Mouse (Mus musculus) midbrain, embryonic 15.5 days (tissue): ENCODE data around the gene Efcc1. TPM values are rescaled to one million over a fixed set of nuclear protein-coding genes. Genes with fewer than 3 reads are reported as not detected.

Experiments used
- ATAC-seq: fragments of 200-750 bp; cut with Nextera tagmentation; replicated peaks from 2 replicates; pipeline ENCODE4 v1.8.0; 2017; ENCODE audit warnings: moderate TSS enrichment
- H3K27ac ChIP-seq: fragments of 300-500 bp; sonication (generic); 2 replicates; pipeline ENCODE4 v1.5.1; 2015; ENCODE audit warnings: mild to moderate bottlenecking, inconsistent platforms
- H3K27me3 ChIP-seq: fragments of 300-500 bp; sonication (generic); replicated peaks from 2 replicates; pipeline ENCODE4 v1.6.1; 2015; ENCODE audit warnings: inconsistent platforms
- H3K36me3 ChIP-seq: fragments of 300-500 bp; sonication (generic); replicated peaks from 2 replicates; pipeline ENCODE4 v1.6.1; 2015; ENCODE audit warnings: inconsistent platforms
- H3K4me1 ChIP-seq: fragments of 300-500 bp; sonication (generic); 2 replicates; pipeline ENCODE4 v1.6.1; 2015; ENCODE audit warnings: inconsistent platforms
- H3K4me2 ChIP-seq: fragments of 300-500 bp; sonication (generic); 2 replicates; pipeline ENCODE4 v1.6.1; 2015; ENCODE audit warnings: inconsistent platforms, mild to moderate bottlenecking, moderate library complexity
- H3K4me3 ChIP-seq: fragments of 300-500 bp; sonication (generic); 2 replicates; pipeline ENCODE4 v1.5.1; 2015; ENCODE audit warnings: mild to moderate bottlenecking, inconsistent platforms
- H3K9ac ChIP-seq: fragments of 300-500 bp; sonication (generic); 2 replicates; pipeline ENCODE4 v1.6.1; 2015; ENCODE audit warnings: mild to moderate bottlenecking, inconsistent platforms
- H3K9me3 ChIP-seq: fragments of 300-500 bp; sonication (generic); 2 replicates; pipeline ENCODE4 v1.6.1; 2016; ENCODE audit warnings: inconsistent platforms
- WGBS: fragments of 180-500 bp; shearing (Covaris S2); methylation state at CpG from one replicate; pipeline ENCODE4 v1.1.7; 2015; ENCODE audit warnings: mixed read lengths; 5-methylcytosine and 5-hydroxymethylcytosine counted together
- polyA plus RNA-seq: library from polyadenylated mRNA; unstranded; fragments of >200 nt; fragmentation: Nextera tagmentation; extraction: Ambion mirVana; gene quantifications from 2 replicates; pipeline ENCODE4 v1.2.1, GENCODE M21; 2015

Efcc1 gene
- polyA plus RNA-seq: 5.4 and 6.7 TPM in 2 replicates

GRCm38 (mm10) chr6:87730591-87731462 lies at the start of gene Efcc1:
Efcc1 (plus strand) TSS chr6:87730869.
- Histone ChIP-seq H3K27me3 (peaks cover 28% of the 10 kb centered on the region), H3K9ac (peak within 1 kb of the TSS; percentile 64), H3K4me3 (peak within 1 kb of the TSS; percentile 62), H3K4me2 (peak within 1 kb of the TSS; percentile 91), H3K9me3 (no peaks in the 10 kb centered on the region), H3K4me1 (peaks cover 28% of the 10 kb centered on the region), H3K27ac (peak within 1 kb of the TSS; percentile 77), H3K36me3 (no peaks in the 10 kb centered on the region)
- peak; percentile 77 for ATAC-seq
- WGBS: under 1% methylated on average over 87 of the region's 90 CpGs

GRCm38 (mm10) chr6:87695947-87696346 lies 34.7 kb upstream of the Efcc1 start:
- Histone ChIP-seq H3K9me3 (no peaks in the 10 kb centered on the region), H3K9ac (no peak overlapping the region), H3K4me2 (no peak overlapping the region), H3K36me3 (no peaks in the 10 kb centered on the region), H3K27me3 (no peaks in the 10 kb centered on the region), H3K4me1 (no peaks in the 10 kb centered on the region), H3K27ac (no peak overlapping the region), H3K4me3 (no peak overlapping the region)
- WGBS: 88% methylated on average over 3 of the region's 3 CpGs
- no peak for ATAC-seq

GRCm38 (mm10) chr6:87696544-87696943 lies 34.1 kb upstream of the Efcc1 start:
- Histone ChIP-seq H3K27me3 (no peaks in the 10 kb centered on the region), H3K4me1 (no peaks in the 10 kb centered on the region), H3K36me3 (no peaks in the 10 kb centered on the region), H3K9ac (no peak overlapping the region), H3K4me3 (no peak overlapping the region), H3K4me2 (no peak overlapping the region), H3K9me3 (no peaks in the 10 kb centered on the region), H3K27ac (no peak overlapping the region)
- ATAC-seq: no peak
- WGBS: 85% methylated on average over 4 of the region's 4 CpGs

- H3K27me3 ChIP-seq: no peaks in the 10 kb centered on the region
- WGBS: 44% methylated on average over 3 of the region's 3 CpGs
- H3K27ac ChIP-seq: no peak overlapping the region
- H3K9ac ChIP-seq: no peak overlapping the region
- no peak overlapping the region for H3K4me3 ChIP-seq
- ATAC-seq: no peak
- H3K4me1 ChIP-seq: no peaks in the 10 kb centered on the region
- no peaks in the 10 kb centered on the region for H3K36me3 ChIP-seq
- no peaks in the 10 kb centered on the region for H3K9me3 ChIP-seq
- H3K4me2 ChIP-seq: no peak overlapping the region
Observed at GRCm38 (mm10) chr6:87706246-87706645, 24.4 kb upstream of the Efcc1 start.

- Histone ChIP-seq H3K36me3 (no peaks in the 10 kb centered on the region), H3K4me3 (no peak overlapping the region), H3K4me2 (no peak overlapping the region), H3K27ac (no peak overlapping the region), H3K4me1 (no peaks in the 10 kb centered on the region), H3K9ac (no peak overlapping the region), H3K27me3 (no peaks in the 10 kb centered on the region), H3K9me3 (no peaks in the 10 kb centered on the region)
- 86% methylated on average over 4 of the region's 4 CpGs for WGBS
- no peak for ATAC-seq
Observed at GRCm38 (mm10) chr6:87712311-87712710, 18.4 kb upstream of the Efcc1 start.

- 82% methylated on average over 4 of the region's 4 CpGs for WGBS
- H3K4me3 ChIP-seq: no peak overlapping the region
- H3K9ac ChIP-seq: no peak overlapping the region
- H3K27ac ChIP-seq: no peak overlapping the region
- H3K4me2 ChIP-seq: no peak overlapping the region
- no peaks in the 10 kb centered on the region for H3K9me3 ChIP-seq
- H3K4me1 ChIP-seq: no peaks in the 10 kb centered on the region
- ATAC-seq: no peak
- no peaks in the 10 kb centered on the region for H3K27me3 ChIP-seq
- no peaks in the 10 kb centered on the region for H3K36me3 ChIP-seq
Observed at GRCm38 (mm10) chr6:87714091-87714490, 16.6 kb upstream of the Efcc1 start.

- Histone ChIP-seq H3K36me3 (no peaks in the 10 kb centered on the region), H3K9ac (no peak overlapping the region), H3K27ac (no peak overlapping the region), H3K4me1 (peaks cover 5% of the 10 kb centered on the region; the same call in 1 of the 2 replicates), H3K9me3 (no peaks in the 10 kb centered on the region), H3K27me3 (0 out of 2 replicates have a peak, but pooled peaks cover 4% of the 10 kb centered on the region), H3K4me2 (no peak overlapping the region), H3K4me3 (no peak overlapping the region)
- 3% methylated on average over 13 of the region's 13 CpGs for WGBS
- peak; percentile 82 for ATAC-seq
Observed at GRCm38 (mm10) chr6:87722631-87723030, 8.0 kb upstream of the Efcc1 start.

- Histone ChIP-seq H3K4me1 (peaks cover 11% of the 10 kb centered on the region), H3K4me3 (no peak overlapping the region), H3K27me3 (0 out of 2 replicates have a peak, but pooled peaks cover 11% of the 10 kb centered on the region), H3K9ac (no peak overlapping the region), H3K27ac (no peak overlapping the region), H3K36me3 (no peaks in the 10 kb centered on the region), H3K4me2 (no peak overlapping the region), H3K9me3 (no peaks in the 10 kb centered on the region)
- ATAC-seq: no peak
- 58% methylated on average over 7 of the region's 7 CpGs for WGBS
Observed at GRCm38 (mm10) chr6:87725267-87725912, 5.3 kb upstream of the Efcc1 start.

GRCm38 (mm10) chr6:87728102-87728501 lies 2.6 kb upstream of the Efcc1 start:
- Histone ChIP-seq H3K27ac (no peak overlapping the region), H3K27me3 (peaks cover 22% of the 10 kb centered on the region), H3K4me1 (peaks cover 24% of the 10 kb centered on the region), H3K4me2 (no peak overlapping the region), H3K36me3 (no peaks in the 10 kb centered on the region), H3K4me3 (no peak overlapping the region), H3K9ac (no peak overlapping the region), H3K9me3 (no peaks in the 10 kb centered on the region)
- no peak for ATAC-seq
- 79% methylated on average over 3 of the region's 3 CpGs for WGBS

GRCm38 (mm10) chr6:87730141-87730540 lies 528 bp upstream of the Efcc1 start:
- peak overlapping the region; percentile 77; the same call in 1 of the 2 replicates for H3K27ac ChIP-seq
- H3K4me1 ChIP-seq: peaks cover 28% of the 10 kb centered on the region
- H3K4me2 ChIP-seq: peak overlapping the region; percentile 91
- peak overlapping the region; percentile 62 for H3K4me3 ChIP-seq
- H3K9me3 ChIP-seq: no peaks in the 10 kb centered on the region
- H3K36me3 ChIP-seq: no peaks in the 10 kb centered on the region
- ATAC-seq: no peak
- 18% methylated on average over 13 of the region's 13 CpGs for WGBS
- peaks cover 28% of the 10 kb centered on the region for H3K27me3 ChIP-seq
- peak overlapping the region; percentile 64 for H3K9ac ChIP-seq

GRCm38 (mm10) chr6:87731463-87732095 lies 910 bp downstream of the Efcc1 start:
- Histone ChIP-seq H3K9ac (peak overlapping the region; percentile 64), H3K27me3 (peaks cover 28% of the 10 kb centered on the region), H3K4me2 (peak overlapping the region; percentile 91), H3K9me3 (no peaks in the 10 kb centered on the region), H3K36me3 (no peaks in the 10 kb centered on the region), H3K27ac (peak overlapping the region; percentile 77), H3K4me3 (peak overlapping the region; percentile 62), H3K4me1 (peaks cover 28% of the 10 kb centered on the region)
- peak; percentile 59; the same call in 1 of the 2 replicates for ATAC-seq
- 2% methylated on average over 19 of the region's 19 CpGs for WGBS
